Mouse (Mus musculus) testis, postnatal 10 days (tissue): Measurements from ENCODE around the gene Ugt1a9.
A peak's percentile ranks its signal among the peaks of the same experiment; 100 is the strongest.
"Not testable (repeated sequence)": the region's sequence is repeated elsewhere in the genome, so short reads cannot be mapped to it uniquely, and the experiment has no call there.

Experiments
- DNase-seq: peaks from one replicate; pipeline ENCODE4 v3.0.0; 2021; ENCODE audit warnings: low spot score

Gene Ugt1a9

GRCm38 (mm10) chr1:88109027-88109557, 38.5 kb downstream of the Ugt1a9 start:
- not testable (repeated sequence) for DNase-seq

- DNase-seq, result not testable (repeated sequence)
These were observed 39.0 kb downstream of the Ugt1a9 start for GRCm38 (mm10) chr1:88109604-88110003.

GRCm38 (mm10) chr1:88112769-88113168, 42.2 kb downstream of the Ugt1a9 start:
- not testable (repeated sequence) for DNase-seq

- DNase-seq, result not testable (repeated sequence)
These were observed 50.0 kb downstream of the Ugt1a9 start for GRCm38 (mm10) chr1:88120550-88120949.

- peak; percentile 44 for DNase-seq
These were observed 50.9 kb downstream of the Ugt1a9 start for GRCm38 (mm10) chr1:88121521-88121920.

GRCm38 (mm10) chr1:88125827-88126360, 55.3 kb downstream of the Ugt1a9 start:
- DNase-seq, result not testable (repeated sequence)

GRCm38 (mm10) chr1:88129091-88129490, 58.5 kb downstream of the Ugt1a9 start:
- not testable (repeated sequence) for DNase-seq

- not testable (repeated sequence) for DNase-seq
These were observed 59.6 kb downstream of the Ugt1a9 start for GRCm38 (mm10) chr1:88130223-88130622.

- no peak for DNase-seq
These were observed 63.4 kb downstream of the Ugt1a9 start for GRCm38 (mm10) chr1:88133908-88134456.

GRCm38 (mm10) chr1:88134457-88135011, 63.9 kb downstream of the Ugt1a9 start, which contains the start of gene Ugt1a6a:
TSS of gene Ugt1a6a (plus strand) at chr1:88134809.
- peak; percentile 45 for DNase-seq

GRCm38 (mm10) chr1:88135229-88135904, 64.8 kb downstream of the Ugt1a9 start:
- not testable (repeated sequence) for DNase-seq

- DNase-seq, result no peak
These were observed 66.0 kb downstream of the Ugt1a9 start for GRCm38 (mm10) chr1:88136646-88137045.

GRCm38 (mm10) chr1:88137264-88137663, 66.7 kb downstream of the Ugt1a9 start:
- DNase-seq, result no peak

GRCm38 (mm10) chr1:88138145-88138544, 67.5 kb downstream of the Ugt1a9 start:
- no peak for DNase-seq

GRCm38 (mm10) chr1:88140492-88140891, 69.9 kb downstream of the Ugt1a9 start:
- not testable (repeated sequence) for DNase-seq

GRCm38 (mm10) chr1:88143966-88144675, 73.5 kb downstream of the Ugt1a9 start:
- DNase-seq, result peak; percentile 83

GRCm38 (mm10) chr1:88145278-88145677, 74.7 kb downstream of the Ugt1a9 start:
- not testable (repeated sequence) for DNase-seq

- DNase-seq, result not testable (repeated sequence)
These were observed 79.5 kb downstream of the Ugt1a9 start for GRCm38 (mm10) chr1:88150133-88150532.

GRCm38 (mm10) chr1:88158430-88158829, 87.8 kb downstream of the Ugt1a9 start:
- no peak for DNase-seq

GRCm38 (mm10) chr1:88165711-88166110, 95.1 kb downstream of the Ugt1a9 start, which contains the start of gene Ugt1a5:
TSS of gene Ugt1a5 (plus strand) at chr1:88166012.
- no peak for DNase-seq

- not testable (repeated sequence) for DNase-seq
These were observed 101.6 kb downstream of the Ugt1a9 start for GRCm38 (mm10) chr1:88172190-88172589.

- no peak for DNase-seq
These were observed 109.1 kb downstream of the Ugt1a9 start for GRCm38 (mm10) chr1:88179657-88180056.
